Mouse (Mus musculus): ENCODE data around the gene Snx3. TPM values are rescaled to one million over a fixed set of nuclear protein-coding genes. Genes with fewer than 3 reads are reported as not detected.

Snx3 gene
- polyA plus RNA-seq, 1 experiment from 2014 or later = 217 TPM

- no peaks in the 10 kb centered on the region for H3K36me3 ChIP-seq
- H3K4me3 ChIP-seq = no peak overlapping the region
- no peak overlapping the region for H3K4me2 ChIP-seq (replicated peaks)
- ATAC-seq (ENCODE audit: low FRiP score, low read depth) = no peak
- 0 out of 2 replicates have a peak, but pooled peaks cover 3% of the 10 kb centered on the region for H3K27me3 ChIP-seq
- no peak overlapping the region for H3K27ac ChIP-seq (replicated peaks)
- 78% methylated on average over 4 of the region's 4 CpGs for WGBS
- H3K9ac ChIP-seq (replicated peaks) = no peak overlapping the region
- H3K9me3 ChIP-seq = no peaks in the 10 kb centered on the region
- H3K4me1 ChIP-seq = peaks cover 11% of the 10 kb centered on the region
Observed at GRCm38 (mm10) chr10:42480719-42481118, 21.1 kb upstream of the Snx3 start.

- WGBS = 38% methylated on average over 8 of the region's 8 CpGs
- H3K4me1 ChIP-seq = no peaks in the 10 kb centered on the region
- no peaks in the 10 kb centered on the region for H3K36me3 ChIP-seq
- no peak overlapping the region for H3K4me2 ChIP-seq (replicated peaks)
- no peak overlapping the region for H3K9ac ChIP-seq (replicated peaks)
- H3K4me3 ChIP-seq = no peak overlapping the region
- no peaks in the 10 kb centered on the region for H3K9me3 ChIP-seq
- H3K27me3 ChIP-seq = no peaks in the 10 kb centered on the region; the same call in 1 of the 2 replicates
- no peak for ATAC-seq (ENCODE audit: low FRiP score, low read depth)
- no peak overlapping the region for H3K27ac ChIP-seq (replicated peaks)
Observed at GRCm38 (mm10) chr10:42488606-42489296, 13.1 kb upstream of the Snx3 start.

GRCm38 (mm10) chr10:42491158-42491557 is 10.7 kb upstream of the Snx3 start:
- Histone ChIP-seq H3K9ac (replicated peaks) (no peak overlapping the region), H3K27ac (replicated peaks) (no peak overlapping the region), H3K27me3 (no peaks in the 10 kb centered on the region; the same call in 1 of the 2 replicates), H3K4me3 (no peak overlapping the region), H3K9me3 (no peaks in the 10 kb centered on the region), H3K4me1 (no peaks in the 10 kb centered on the region), H3K4me2 (replicated peaks) (no peak overlapping the region), H3K36me3 (no peaks in the 10 kb centered on the region)
- no peak for ATAC-seq (ENCODE audit: low FRiP score, low read depth)
- WGBS = 60% methylated on average over 1 of the region's 1 CpGs

- Histone ChIP-seq H3K9ac (replicated peaks) (no peak overlapping the region), H3K4me3 (no peak overlapping the region), H3K36me3 (no peaks in the 10 kb centered on the region), H3K9me3 (no peaks in the 10 kb centered on the region), H3K27me3 (no peaks in the 10 kb centered on the region; the same call in 1 of the 2 replicates), H3K4me2 (replicated peaks) (no peak overlapping the region), H3K4me1 (no peaks in the 10 kb centered on the region), H3K27ac (replicated peaks) (no peak overlapping the region)
- 90% methylated on average over 10 of the region's 10 CpGs for WGBS
- no peak for ATAC-seq (ENCODE audit: low FRiP score, low read depth)
Observed at GRCm38 (mm10) chr10:42492027-42492771, 9.6 kb upstream of the Snx3 start.

GRCm38 (mm10) chr10:42493000-42493399 is 8.8 kb upstream of the Snx3 start:
- Histone ChIP-seq H3K4me1 (no peaks in the 10 kb centered on the region), H3K9ac (replicated peaks) (no peak overlapping the region), H3K27me3 (no peaks in the 10 kb centered on the region; the same call in 1 of the 2 replicates), H3K27ac (replicated peaks) (no peak overlapping the region), H3K4me2 (replicated peaks) (no peak overlapping the region), H3K36me3 (no peaks in the 10 kb centered on the region), H3K4me3 (no peak overlapping the region), H3K9me3 (no peaks in the 10 kb centered on the region)
- whole genome bisulfite sequencing = 62% methylated on average over 4 of the region's 4 CpGs
- no peak for ATAC-seq (ENCODE audit: low FRiP score, low read depth)

GRCm38 (mm10) chr10:42500611-42501010 is 1.2 kb upstream of the Snx3 start:
- H3K27me3 ChIP-seq = no peaks in the 10 kb centered on the region
- no peak for ATAC-seq (ENCODE audit: low FRiP score, low read depth)
- H3K4me2 ChIP-seq (replicated peaks) = no peak overlapping the region
- no peak overlapping the region for H3K4me3 ChIP-seq
- H3K36me3 ChIP-seq = no peaks in the 10 kb centered on the region
- H3K4me1 ChIP-seq = peaks cover 5% of the 10 kb centered on the region
- no peak overlapping the region for H3K27ac ChIP-seq (replicated peaks)
- no peak overlapping the region for H3K9ac ChIP-seq (replicated peaks)
- 92% methylated on average over 8 of the region's 8 CpGs for WGBS
- H3K9me3 ChIP-seq = no peaks in the 10 kb centered on the region

- WGBS = 91% methylated on average over 5 of the region's 5 CpGs
- H3K36me3 ChIP-seq = no peaks in the 10 kb centered on the region
- H3K4me3 ChIP-seq = peak overlapping the region; percentile 88
- no peaks in the 10 kb centered on the region for H3K9me3 ChIP-seq
- H3K4me1 ChIP-seq = peaks cover 5% of the 10 kb centered on the region
- peak overlapping the region; percentile 91 for H3K27ac ChIP-seq (replicated peaks)
- ATAC-seq (ENCODE audit: low FRiP score, low read depth) = peak; percentile 1; the same call in 1 of the 2 replicates
- H3K9ac ChIP-seq (replicated peaks) = peak overlapping the region; percentile 83; the same call in 1 of the 2 replicates
- H3K4me2 ChIP-seq (replicated peaks) = peak overlapping the region; percentile 59
- no peaks in the 10 kb centered on the region for H3K27me3 ChIP-seq
Observed at GRCm38 (mm10) chr10:42501161-42501560, 669 bp upstream of the Snx3 start.

- Histone ChIP-seq H3K4me3 (peak overlapping the region; percentile 88), H3K4me2 (replicated peaks) (peak overlapping the region; percentile 59), H3K36me3 (no peaks in the 10 kb centered on the region), H3K9ac (replicated peaks) (peak overlapping the region; percentile 83), H3K4me1 (peaks cover 8% of the 10 kb centered on the region), H3K27ac (replicated peaks) (peak overlapping the region; percentile 91), H3K9me3 (no peaks in the 10 kb centered on the region), H3K27me3 (no peaks in the 10 kb centered on the region)
- ATAC-seq (ENCODE audit: low FRiP score, low read depth) = peak; percentile 66
- under 1% methylated on average over 54 of the region's 55 CpGs for WGBS
Observed at GRCm38 (mm10) chr10:42502349-42503111, 700 bp downstream of the Snx3 start.

- H3K4me1 ChIP-seq = peaks cover 8% of the 10 kb centered on the region
- H3K36me3 ChIP-seq = no peaks in the 10 kb centered on the region
- H3K9me3 ChIP-seq = no peaks in the 10 kb centered on the region
- H3K4me3 ChIP-seq = no peak overlapping the region
- H3K9ac ChIP-seq (replicated peaks) = no peak overlapping the region
- no peak overlapping the region for H3K27ac ChIP-seq (replicated peaks)
- ATAC-seq (ENCODE audit: low FRiP score, low read depth) = no peak
- H3K4me2 ChIP-seq (replicated peaks) = no peak overlapping the region
- WGBS = 94% methylated on average over 10 of the region's 10 CpGs
- H3K27me3 ChIP-seq = no peaks in the 10 kb centered on the region
Observed at GRCm38 (mm10) chr10:42504096-42504710, 2.4 kb downstream of the Snx3 start.

GRCm38 (mm10) chr10:42510141-42510540 is 8.3 kb downstream of the Snx3 start:
- no peak overlapping the region for H3K4me2 ChIP-seq (replicated peaks)
- H3K9ac ChIP-seq (replicated peaks) = no peak overlapping the region
- H3K4me1 ChIP-seq = peaks cover 3% of the 10 kb centered on the region; the same call in 1 of the 2 replicates
- no peak overlapping the region for H3K27ac ChIP-seq (replicated peaks)
- no peaks in the 10 kb centered on the region for H3K9me3 ChIP-seq
- peaks cover 14% of the 10 kb centered on the region; the same call in 1 of the 2 replicates for H3K36me3 ChIP-seq
- H3K4me3 ChIP-seq = no peak overlapping the region
- ATAC-seq (ENCODE audit: low FRiP score, low read depth) = no peak
- WGBS = 81% methylated on average over 6 of the region's 6 CpGs
- H3K27me3 ChIP-seq = no peaks in the 10 kb centered on the region

Data from midbrain, embryonic 12.5 days (tissue).